Mouse (Mus musculus): Measurements from ENCODE around the gene Tacr1.
A peak's percentile ranks its signal among the peaks of the same experiment; 100 is the strongest.

Tacr1 gene

GRCm38 (mm10) chr6:82525107-82525867, 123.2 kb downstream of the Tacr1 start:
- peak; percentile 18 for DNase-seq

- no peak for DNase-seq
These were observed 126.5 kb downstream of the Tacr1 start for GRCm38 (mm10) chr6:82528631-82529030.

- DNase-seq, result no peak
These were observed 134.5 kb downstream of the Tacr1 start for GRCm38 (mm10) chr6:82536641-82537040.

GRCm38 (mm10) chr6:82549270-82549669, 147.1 kb downstream of the Tacr1 start:
- DNase-seq, result peak; percentile 39

- DNase-seq, result no peak
These were observed 173.3 kb downstream of the Tacr1 start for GRCm38 (mm10) chr6:82575445-82575844.

GRCm38 (mm10) chr6:82585396-82585795, 183.3 kb downstream of the Tacr1 start:
- no peak for DNase-seq

- DNase-seq, result no peak
These were observed 187.3 kb downstream of the Tacr1 start for GRCm38 (mm10) chr6:82589387-82589786.

- no peak for DNase-seq
These were observed 193.4 kb downstream of the Tacr1 start for GRCm38 (mm10) chr6:82595461-82596090.

GRCm38 (mm10) chr6:82603228-82603627, 201.1 kb downstream of the Tacr1 start:
- no peak for DNase-seq

GRCm38 (mm10) chr6:82603665-82604064, 201.5 kb downstream of the Tacr1 start:
- peak; percentile 70 for DNase-seq

GRCm38 (mm10) chr6:82604791-82605190, 202.7 kb downstream of the Tacr1 start:
- peak; percentile 8 for DNase-seq

- no peak for DNase-seq
These were observed 206.6 kb downstream of the Tacr1 start for GRCm38 (mm10) chr6:82608756-82609155.

GRCm38 (mm10) chr6:82609339-82609926, 207.3 kb downstream of the Tacr1 start:
- DNase-seq, result no peak
